Mouse (Mus musculus): ENCODE data around the gene Cdk15. TPM values are rescaled to one million over a fixed set of nuclear protein-coding genes. Genes with fewer than 3 reads are reported as not detected.

Gene Cdk15
- polyA plus RNA-seq, 1 experiment from 2014 or later: 0.30 TPM

DNA sequence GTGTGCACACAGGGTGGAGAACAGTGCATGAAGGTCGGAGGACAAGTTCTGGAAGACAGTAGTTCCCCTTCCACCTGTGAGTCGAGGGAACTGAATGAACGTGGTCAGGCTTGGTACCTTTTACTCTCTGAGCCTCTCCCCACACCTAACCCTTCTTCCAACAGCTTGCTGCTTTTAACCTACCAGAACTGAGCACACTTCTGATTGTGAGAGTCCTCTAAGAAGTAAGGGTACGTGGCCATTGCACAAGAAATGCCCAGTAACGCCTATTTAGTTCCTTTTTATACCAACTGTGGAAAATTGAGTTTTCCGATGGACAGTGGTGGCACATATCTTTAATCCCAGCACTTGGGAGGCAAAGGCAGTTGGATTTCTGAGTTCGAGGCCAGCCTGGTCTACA is 28.2 kb upstream of the Cdk15 start:
- 89% methylated on average over 7 of the region's 7 CpGs for WGBS

DNA sequence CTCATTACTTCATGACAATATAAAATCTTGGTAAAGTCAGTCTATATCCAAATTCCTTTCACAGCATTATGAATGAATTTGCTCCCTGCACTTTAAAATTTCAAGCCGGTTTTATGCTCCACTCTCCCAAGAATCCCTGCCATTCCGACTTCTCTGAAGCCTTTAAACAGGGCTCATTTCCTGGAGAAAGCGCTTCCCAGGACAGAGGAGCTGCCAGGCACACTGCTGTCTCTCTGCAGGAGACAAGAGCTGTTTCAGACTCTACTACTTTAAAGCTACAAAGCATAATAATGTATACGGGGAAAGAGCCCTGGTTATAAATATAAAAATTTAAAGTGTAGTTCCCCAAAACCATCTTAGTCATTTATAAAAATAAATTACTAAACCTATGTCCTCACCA is 27.5 kb upstream of the Cdk15 start:
- 39% methylated on average over 4 of the region's 4 CpGs for WGBS
- Histone ChIP-seq H3K27me3 (replicated peaks; ENCODE audit: control insufficient read depth, insufficient read depth, low read length) (no peaks in the 10 kb centered on the region), H3K9ac (ENCODE audit: low read length) (no peak overlapping the region), H3K4me3 (ENCODE audit: low read depth, low read length) (no peak overlapping the region), H3K36me3 (ENCODE audit: control insufficient read depth, insufficient read depth, low read length) (no peaks in the 10 kb centered on the region), H3K4me2 (ENCODE audit: low read length) (no peak overlapping the region), H3K9me3 (replicated peaks; ENCODE audit: control insufficient read depth, low read length) (no peaks in the 10 kb centered on the region), H3K27ac (ENCODE audit: low read depth, low read length) (no peak overlapping the region), H3K4me1 (ENCODE audit: control insufficient read depth, insufficient read depth, low read length) (no peaks in the 10 kb centered on the region)
- DNase-seq (ENCODE audit: low spot score) (no peak), ATAC-seq (no peak)

More for the DNA sequence above, 28.2 kb upstream of the Cdk15 start:
- Histone ChIP-seq H3K4me1 (ENCODE audit: control insufficient read depth, insufficient read depth, low read length) (no peaks in the 10 kb centered on the region), H3K4me3 (ENCODE audit: low read depth, low read length) (no peak overlapping the region), H3K36me3 (ENCODE audit: control insufficient read depth, insufficient read depth, low read length) (no peaks in the 10 kb centered on the region), H3K27me3 (replicated peaks; ENCODE audit: control insufficient read depth, insufficient read depth, low read length) (no peaks in the 10 kb centered on the region), H3K9ac (ENCODE audit: low read length) (no peak overlapping the region), H3K27ac (ENCODE audit: low read depth, low read length) (no peak overlapping the region), H3K9me3 (replicated peaks; ENCODE audit: control insufficient read depth, low read length) (no peaks in the 10 kb centered on the region), H3K4me2 (ENCODE audit: low read length) (no peak overlapping the region)
- no peak for DNase-seq (ENCODE audit: low spot score)
- no peak for ATAC-seq

DNA sequence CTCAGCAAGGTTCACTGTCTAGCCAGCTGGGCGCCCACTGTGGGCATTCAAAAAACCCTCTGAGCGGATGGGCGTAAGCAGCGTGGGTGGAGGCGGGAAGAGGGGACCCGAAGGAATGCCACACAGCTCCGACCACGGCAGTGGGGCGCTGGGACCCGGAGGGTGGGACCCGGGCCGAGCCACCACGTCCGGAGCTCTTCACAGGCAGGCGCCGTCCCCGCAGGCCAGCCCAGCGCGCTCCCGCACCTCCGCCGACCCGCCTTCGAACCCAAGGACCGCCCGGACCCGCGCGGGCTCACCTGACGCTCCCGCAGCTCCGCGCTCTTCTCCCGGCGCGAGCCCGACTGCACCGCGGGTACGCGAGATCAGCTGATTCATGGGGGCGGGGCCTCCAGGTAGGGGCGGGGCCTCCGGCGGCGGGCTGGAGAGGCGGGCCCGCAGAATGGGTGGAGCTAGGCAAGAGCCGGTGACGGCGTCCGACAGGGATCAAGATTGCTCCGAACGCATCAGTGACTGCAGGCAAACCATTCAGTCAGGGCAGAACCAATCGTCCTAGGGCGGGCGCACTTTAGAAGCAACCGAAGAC is 19.8 kb upstream of the Cdk15 start, which contains the start of gene Als2:
Als2 (minus strand) TSS at position 376 of the 586 bp plus-strand sequence.
- DNase-seq (ENCODE audit: low spot score) (peak; percentile 98), ATAC-seq (peak; percentile 99)
- H3K4me2 ChIP-seq (ENCODE audit: low read length): peak within 1 kb of the TSS; percentile 57
- H3K4me1 ChIP-seq (ENCODE audit: control insufficient read depth, insufficient read depth, low read length): 0 out of 2 replicates have a peak, but pooled peaks cover 4% of the 10 kb centered on the region
- H3K9ac ChIP-seq (ENCODE audit: low read length): peak within 1 kb of the TSS; percentile 86
- WGBS: under 1% methylated on average over 55 of the region's 58 CpGs
- H3K36me3 ChIP-seq (ENCODE audit: control insufficient read depth, insufficient read depth, low read length): no peaks in the 10 kb centered on the region
- peak within 1 kb of the TSS; percentile 21; the same call in 1 of the 2 replicates for H3K27ac ChIP-seq (ENCODE audit: low read depth, low read length)
- H3K4me3 ChIP-seq (ENCODE audit: low read depth, low read length): peak within 1 kb of the TSS; percentile 77
- H3K9me3 ChIP-seq (replicated peaks; ENCODE audit: control insufficient read depth, low read length): no peaks in the 10 kb centered on the region
- H3K27me3 ChIP-seq (replicated peaks; ENCODE audit: control insufficient read depth, insufficient read depth, low read length): no peaks in the 10 kb centered on the region

DNA sequence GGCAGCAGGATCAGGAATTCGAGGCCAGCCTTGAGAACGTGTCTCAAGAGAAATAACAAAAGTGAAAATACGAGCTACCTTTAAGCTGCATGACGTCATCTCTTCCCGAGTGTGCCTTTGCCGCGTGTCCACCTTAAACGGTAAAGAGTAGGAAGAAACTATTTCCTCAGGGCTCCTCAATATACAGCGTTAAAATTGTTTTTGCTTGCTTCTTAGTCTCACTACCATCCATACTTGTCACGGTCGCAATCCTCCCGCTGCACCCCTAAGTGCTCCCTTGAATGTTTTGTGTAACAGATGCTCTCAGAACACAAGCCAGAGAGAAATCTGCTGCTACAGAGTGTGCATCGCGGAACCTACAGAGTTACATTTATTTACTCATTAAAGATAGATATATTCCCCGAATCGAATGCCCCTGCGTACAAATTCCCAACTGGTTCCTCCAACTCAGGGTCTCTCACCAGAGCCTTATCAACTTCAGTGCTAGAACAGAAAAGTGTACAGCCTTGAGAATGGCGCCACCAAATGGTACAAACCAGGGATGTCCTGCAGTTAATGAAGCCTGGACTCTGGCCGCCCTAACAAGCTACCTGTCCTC is 19.0 kb upstream of the Cdk15 start:
- no peaks in the 10 kb centered on the region for H3K9me3 ChIP-seq (replicated peaks; ENCODE audit: control insufficient read depth, low read length)
- ATAC-seq (peak; percentile 43), DNase-seq (ENCODE audit: low spot score) (peak; percentile 76)
- 0 out of 2 replicates have a peak, but pooled peaks cover 4% of the 10 kb centered on the region for H3K4me1 ChIP-seq (ENCODE audit: control insufficient read depth, insufficient read depth, low read length)
- H3K4me2 ChIP-seq (ENCODE audit: low read length): peak overlapping the region; percentile 57
- peak overlapping the region; percentile 77 for H3K4me3 ChIP-seq (ENCODE audit: low read depth, low read length)
- WGBS: under 1% methylated on average over 19 of the region's 19 CpGs
- H3K27ac ChIP-seq (ENCODE audit: low read depth, low read length): no peak overlapping the region
- H3K36me3 ChIP-seq (ENCODE audit: control insufficient read depth, insufficient read depth, low read length): no peaks in the 10 kb centered on the region
- H3K27me3 ChIP-seq (replicated peaks; ENCODE audit: control insufficient read depth, insufficient read depth, low read length): no peaks in the 10 kb centered on the region
- H3K9ac ChIP-seq (ENCODE audit: low read length): peak overlapping the region; percentile 61

DNA sequence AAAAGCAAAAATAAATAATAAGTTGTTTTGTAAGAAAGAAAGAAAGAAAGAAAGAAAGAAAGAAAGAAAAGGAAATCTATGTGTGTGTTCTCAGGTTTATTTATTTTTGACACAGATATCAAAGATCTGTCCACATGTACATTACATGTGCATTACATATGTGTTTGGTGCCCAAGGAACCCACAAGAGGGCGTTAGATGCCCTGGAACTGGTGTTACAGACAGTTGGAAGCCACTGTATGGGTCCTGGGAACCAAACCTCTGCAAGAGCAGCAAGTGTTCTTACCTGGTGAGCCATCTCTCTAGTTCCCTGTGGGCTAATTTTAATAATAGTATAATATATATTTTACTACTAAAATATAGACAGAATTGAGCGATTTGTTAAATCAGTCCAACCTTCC is 12.9 kb upstream of the Cdk15 start:
- ATAC-seq (no peak), DNase-seq (ENCODE audit: low spot score) (no peak)
- no peak overlapping the region for H3K4me3 ChIP-seq (ENCODE audit: low read depth, low read length)
- no peak overlapping the region for H3K4me2 ChIP-seq (ENCODE audit: low read length)
- H3K36me3 ChIP-seq (ENCODE audit: control insufficient read depth, insufficient read depth, low read length): no peaks in the 10 kb centered on the region
- no peaks in the 10 kb centered on the region for H3K9me3 ChIP-seq (replicated peaks; ENCODE audit: control insufficient read depth, low read length)
- no peaks in the 10 kb centered on the region for H3K4me1 ChIP-seq (ENCODE audit: control insufficient read depth, insufficient read depth, low read length)
- H3K27ac ChIP-seq (ENCODE audit: low read depth, low read length): no peak overlapping the region
- H3K27me3 ChIP-seq (replicated peaks; ENCODE audit: control insufficient read depth, insufficient read depth, low read length): no peaks in the 10 kb centered on the region
- 57% methylated on average over 2 of the region's 2 CpGs for WGBS
- no peak overlapping the region for H3K9ac ChIP-seq (ENCODE audit: low read length)

DNA sequence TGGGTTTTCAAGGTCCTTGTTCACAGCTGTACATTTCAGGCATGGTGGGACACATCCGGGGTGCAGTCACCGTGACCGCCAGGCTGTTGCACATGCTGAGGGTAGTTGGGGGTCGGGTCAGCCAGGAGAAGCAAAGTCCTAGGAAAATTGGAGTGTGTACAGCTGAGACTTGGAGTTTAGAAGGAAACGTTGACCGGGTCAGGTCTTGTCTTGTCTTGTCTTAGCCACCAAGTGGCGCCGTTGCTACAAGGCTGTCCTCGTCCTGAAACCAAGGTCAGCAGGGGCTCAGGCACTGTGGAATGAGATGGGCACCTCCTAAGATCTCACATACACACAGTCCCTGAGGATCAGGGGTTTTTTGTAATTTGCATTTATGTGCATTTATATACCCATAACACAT is 9.1 kb upstream of the Cdk15 start:
- Histone ChIP-seq H3K4me1 (ENCODE audit: control insufficient read depth, insufficient read depth, low read length) (no peaks in the 10 kb centered on the region), H3K27ac (ENCODE audit: low read depth, low read length) (no peak overlapping the region), H3K9me3 (replicated peaks; ENCODE audit: control insufficient read depth, low read length) (no peaks in the 10 kb centered on the region), H3K36me3 (ENCODE audit: control insufficient read depth, insufficient read depth, low read length) (no peaks in the 10 kb centered on the region), H3K9ac (ENCODE audit: low read length) (no peak overlapping the region), H3K27me3 (replicated peaks; ENCODE audit: control insufficient read depth, insufficient read depth, low read length) (no peaks in the 10 kb centered on the region), H3K4me3 (ENCODE audit: low read depth, low read length) (no peak overlapping the region), H3K4me2 (ENCODE audit: low read length) (no peak overlapping the region)
- ATAC-seq: no peak; the same call in 1 of the 2 replicates
- 3% methylated on average over 9 of the region's 9 CpGs for WGBS
- peak; percentile 58 for DNase-seq (ENCODE audit: low spot score)

DNA sequence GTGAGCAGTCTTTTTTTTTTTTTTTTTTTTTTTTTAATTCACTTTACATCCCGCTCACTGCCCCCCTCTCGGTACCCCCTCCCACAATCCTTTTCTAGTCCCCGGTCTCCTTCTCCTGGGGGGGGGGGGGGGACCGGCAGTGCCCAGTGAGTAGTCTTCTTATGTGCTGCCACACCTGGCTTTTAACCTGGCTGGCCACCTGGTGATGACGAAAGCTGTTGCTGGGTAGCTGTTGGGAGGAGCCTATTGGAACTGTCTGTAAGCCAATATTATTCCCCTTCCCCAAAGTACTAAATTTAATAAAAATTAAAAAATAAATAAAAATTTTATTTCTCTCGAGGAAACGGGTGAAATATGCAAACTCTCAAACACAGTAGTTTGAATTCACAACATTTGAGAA is 3.9 kb upstream of the Cdk15 start:
- Histone ChIP-seq H3K4me2 (ENCODE audit: low read length) (peak overlapping the region; percentile 45), H3K4me3 (ENCODE audit: low read depth, low read length) (0 out of 2 replicates have a peak overlapping the region, but pooled peaks have one; percentile 18), H3K9me3 (replicated peaks; ENCODE audit: control insufficient read depth, low read length) (no peaks in the 10 kb centered on the region), H3K27me3 (replicated peaks; ENCODE audit: control insufficient read depth, insufficient read depth, low read length) (no peaks in the 10 kb centered on the region), H3K36me3 (ENCODE audit: control insufficient read depth, insufficient read depth, low read length) (no peaks in the 10 kb centered on the region), H3K9ac (ENCODE audit: low read length) (no peak overlapping the region), H3K27ac (ENCODE audit: low read depth, low read length) (no peak overlapping the region), H3K4me1 (ENCODE audit: control insufficient read depth, insufficient read depth, low read length) (no peaks in the 10 kb centered on the region)
- WGBS: 6% methylated on average over 6 of the region's 7 CpGs
- no peak for DNase-seq (ENCODE audit: low spot score)
- ATAC-seq: no peak

DNA sequence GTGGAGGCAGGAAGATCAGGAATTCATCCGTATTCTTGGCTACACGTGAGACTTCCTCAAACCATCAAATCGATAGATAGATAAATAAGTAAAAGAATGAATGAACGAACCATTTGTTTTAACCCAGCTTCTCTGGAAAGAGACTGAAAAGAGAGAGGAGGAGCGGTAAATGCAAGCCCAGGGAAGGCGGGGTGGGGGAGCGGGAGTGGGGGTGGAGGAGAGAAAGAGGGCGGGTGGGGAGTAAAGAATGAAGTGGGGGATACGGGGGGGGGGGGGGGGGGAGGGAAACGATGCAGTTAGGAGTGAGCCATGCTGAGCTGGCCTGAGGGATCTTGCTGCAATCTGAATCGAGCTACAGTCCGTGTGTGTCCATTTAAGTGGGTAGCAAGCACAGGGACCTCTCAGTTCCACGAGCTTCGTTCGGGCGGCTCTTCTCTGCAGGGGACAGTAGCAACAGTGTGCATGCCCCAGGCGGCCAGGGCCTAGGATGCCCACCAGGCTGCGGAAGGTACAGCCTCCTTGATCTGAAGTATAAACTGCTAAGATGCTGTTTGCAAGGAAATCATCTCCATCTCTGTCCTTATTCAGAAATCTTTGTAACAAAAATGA is 3.3 kb upstream of the Cdk15 start:
- peak overlapping the region; percentile 18 for H3K4me3 ChIP-seq (ENCODE audit: low read depth, low read length)
- ATAC-seq (peak; percentile 42; the same call in 1 of the 2 replicates), DNase-seq (ENCODE audit: low spot score) (no peak)
- H3K4me2 ChIP-seq (ENCODE audit: low read length): peak overlapping the region; percentile 45
- no peaks in the 10 kb centered on the region for H3K9me3 ChIP-seq (replicated peaks; ENCODE audit: control insufficient read depth, low read length)
- no peaks in the 10 kb centered on the region for H3K4me1 ChIP-seq (ENCODE audit: control insufficient read depth, insufficient read depth, low read length)
- 2% methylated on average over 17 of the region's 18 CpGs for WGBS
- H3K36me3 ChIP-seq (ENCODE audit: control insufficient read depth, insufficient read depth, low read length): no peaks in the 10 kb centered on the region
- no peak overlapping the region for H3K27ac ChIP-seq (ENCODE audit: low read depth, low read length)
- H3K27me3 ChIP-seq (replicated peaks; ENCODE audit: control insufficient read depth, insufficient read depth, low read length): no peaks in the 10 kb centered on the region
- peak overlapping the region; percentile 41 for H3K9ac ChIP-seq (ENCODE audit: low read length)

DNA sequence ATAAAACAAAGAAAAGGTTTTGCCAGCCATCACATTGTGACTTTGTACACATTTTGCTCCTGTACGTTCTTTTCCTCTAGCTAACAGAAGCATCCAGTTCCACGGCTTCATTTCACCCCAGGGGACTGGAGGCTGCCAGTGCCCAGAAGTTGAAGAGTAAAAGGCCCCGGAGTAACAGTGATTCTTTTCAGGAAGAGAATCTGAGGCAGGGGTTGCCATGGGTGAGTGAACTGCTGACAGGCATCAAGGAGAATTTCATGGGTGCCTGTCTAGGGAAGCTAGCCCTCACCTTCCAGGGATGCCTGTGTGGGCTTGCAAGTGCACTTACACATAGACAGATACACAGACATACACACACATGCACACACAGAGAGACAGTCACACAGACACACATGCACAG is 1.0 kb downstream of the Cdk15 start:
- 23% methylated on average over 3 of the region's 3 CpGs for WGBS
- Histone ChIP-seq H3K36me3 (ENCODE audit: control insufficient read depth, insufficient read depth, low read length) (no peaks in the 10 kb centered on the region), H3K27me3 (replicated peaks; ENCODE audit: control insufficient read depth, insufficient read depth, low read length) (no peaks in the 10 kb centered on the region), H3K4me3 (ENCODE audit: low read depth, low read length) (no peak overlapping the region), H3K9me3 (replicated peaks; ENCODE audit: control insufficient read depth, low read length) (no peaks in the 10 kb centered on the region), H3K27ac (ENCODE audit: low read depth, low read length) (no peak overlapping the region), H3K4me1 (ENCODE audit: control insufficient read depth, insufficient read depth, low read length) (no peaks in the 10 kb centered on the region), H3K4me2 (ENCODE audit: low read length) (no peak overlapping the region), H3K9ac (ENCODE audit: low read length) (no peak overlapping the region)
- ATAC-seq (no peak), DNase-seq (ENCODE audit: low spot score) (no peak)
